Mouse (Mus musculus) liver, adult 2 months (tissue): ENCODE measurements at regions not wholly inside any gene's neighbourhood (a gene's known extent, or its start where the extent isn't known, plus 50 kb on each side); places are given as distances from the start of the nearest gene placed in this dataset.

ENCODE experiments used
- DNase-seq: peaks from one replicate; pipeline ENCODE4 v3.0.0-alpha.2; 2011; ENCODE audit warnings: low read depth, low spot score; ENCODE audit errors: extremely low read depth
- H3K27ac ChIP-seq: fragments of 200-500 bp; replicated peaks from 2 replicates; pipeline ENCODE4 v1.5.1; 2012; ENCODE audit warnings: low read depth, mild to moderate bottlenecking, control low read depth, inconsistent platforms, low read length; ENCODE audit not compliant: insufficient read depth
- H3K27me3 ChIP-seq: fragments of 200-500 bp; 2 replicates; pipeline ENCODE4 v1.6.1; 2012; ENCODE audit warnings: mild to moderate bottlenecking, moderate library complexity, low read length, inconsistent platforms; ENCODE audit not compliant: control insufficient read depth, insufficient read depth
- H3K36me3 ChIP-seq: fragments of 200-500 bp; 2 replicates; pipeline ENCODE4 v1.6.1; 2012; ENCODE audit warnings: low read length, inconsistent platforms; ENCODE audit not compliant: control insufficient read depth, insufficient read depth
- H3K4me1 ChIP-seq: fragments of 200-500 bp; 2 replicates; pipeline ENCODE4 v1.6.1; 2011; ENCODE audit warnings: low read length; ENCODE audit not compliant: control insufficient read depth, insufficient read depth
- H3K4me3 ChIP-seq: fragments of 200-500 bp; 2 replicates; pipeline ENCODE4 v1.5.1; 2011; ENCODE audit warnings: low read depth, mild to moderate bottlenecking, control low read depth, low read length, moderate library complexity; ENCODE audit not compliant: insufficient read depth
- H3K79me2 ChIP-seq: fragments of 200-500 bp; 2 replicates; pipeline ENCODE4 v1.6.1; 2012; ENCODE audit warnings: inconsistent platforms, mild to moderate bottlenecking, low read length, moderate library complexity; ENCODE audit not compliant: control insufficient read depth, insufficient read depth
- H3K9ac ChIP-seq: fragments of 200-500 bp; 2 replicates; pipeline ENCODE4 v1.6.1; 2012; ENCODE audit warnings: low read depth, mild to moderate bottlenecking, control low read depth, inconsistent platforms, low read length
- CTCF ChIP-seq: fragments of 200-500 bp; IDR thresholded peaks from 2 replicates; pipeline ENCODE4 v1.5.1; 2011; ENCODE audit warnings: low read depth, low read length, control low read depth
- POLR2A ChIP-seq: fragments of 200-500 bp; IDR thresholded peaks from 2 replicates; pipeline ENCODE4 v1.6.1; 2011; ENCODE audit warnings: low read length, control low read depth; ENCODE audit not compliant: insufficient read depth; ENCODE audit errors: extremely low read depth
- WGBS: fragments of 180-500 bp; shearing (Covaris S2); methylation state at CpG from one replicate; pipeline ENCODE4 v1.1.7; 2018; 5-methylcytosine and 5-hydroxymethylcytosine counted together

DNA sequence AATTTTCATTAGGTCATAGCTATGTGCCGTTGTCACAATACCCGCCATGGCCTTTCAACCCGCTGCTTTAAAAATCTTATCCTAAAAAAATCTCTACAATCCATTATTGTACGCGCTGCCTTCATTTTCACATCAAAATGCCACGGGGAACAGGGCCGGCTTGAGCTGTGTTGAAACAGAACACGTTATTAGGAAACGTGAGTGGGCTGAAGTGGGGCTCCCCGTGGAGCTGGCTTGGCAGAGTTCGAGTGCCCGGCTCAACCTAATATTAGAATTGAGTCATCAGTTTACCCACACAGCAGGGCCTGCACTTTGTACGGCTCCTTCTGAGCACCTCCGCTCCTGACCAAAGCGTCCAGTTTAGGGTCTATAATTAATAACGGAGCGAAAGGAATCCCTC is 163.5 kb downstream of the Twistnb start:
- Histone ChIP-seq H3K4me1 (no peaks in the 10 kb centered on the region), H3K27ac (no peak overlapping the region), H3K36me3 (no peaks in the 10 kb centered on the region), H3K4me3 (no peak overlapping the region), H3K27me3 (no peaks in the 10 kb centered on the region), H3K9ac (no peak overlapping the region), H3K79me2 (no peaks in the 10 kb centered on the region)
- no peak for DNase-seq
- no peak for TF ChIP-seq POLR2A
- no peak for TF ChIP-seq CTCF
- 82% methylated on average over 17 of the region's 17 CpGs for WGBS

DNA sequence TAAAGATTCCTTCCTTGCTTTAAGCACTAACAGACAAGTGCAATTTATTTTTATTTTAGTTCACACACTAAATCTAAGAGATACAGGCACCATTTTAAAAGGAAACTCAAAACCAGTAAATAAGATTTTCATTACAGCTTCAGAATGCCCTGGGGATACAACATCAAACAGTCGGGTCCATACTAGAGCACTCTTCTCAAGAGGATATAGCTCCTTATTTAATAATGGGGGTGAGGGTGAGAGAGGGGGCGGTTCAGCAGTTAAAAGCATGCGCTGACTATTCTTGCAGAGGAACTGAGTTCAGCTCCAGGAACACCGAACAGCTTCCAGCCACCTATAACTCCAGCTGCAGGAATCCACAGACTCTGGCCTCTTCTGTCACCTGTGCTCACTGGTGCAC is 164.2 kb downstream of the Twistnb start:
- no peaks in the 10 kb centered on the region for H3K27me3 ChIP-seq
- no peak for TF ChIP-seq POLR2A
- TF ChIP-seq CTCF: no peak
- no peak overlapping the region for H3K9ac ChIP-seq
- WGBS: 88% methylated on average over 4 of the region's 4 CpGs
- no peaks in the 10 kb centered on the region for H3K79me2 ChIP-seq
- no peaks in the 10 kb centered on the region for H3K4me1 ChIP-seq
- no peak for DNase-seq
- no peak overlapping the region for H3K27ac ChIP-seq
- H3K4me3 ChIP-seq: no peak overlapping the region
- no peaks in the 10 kb centered on the region for H3K36me3 ChIP-seq

DNA sequence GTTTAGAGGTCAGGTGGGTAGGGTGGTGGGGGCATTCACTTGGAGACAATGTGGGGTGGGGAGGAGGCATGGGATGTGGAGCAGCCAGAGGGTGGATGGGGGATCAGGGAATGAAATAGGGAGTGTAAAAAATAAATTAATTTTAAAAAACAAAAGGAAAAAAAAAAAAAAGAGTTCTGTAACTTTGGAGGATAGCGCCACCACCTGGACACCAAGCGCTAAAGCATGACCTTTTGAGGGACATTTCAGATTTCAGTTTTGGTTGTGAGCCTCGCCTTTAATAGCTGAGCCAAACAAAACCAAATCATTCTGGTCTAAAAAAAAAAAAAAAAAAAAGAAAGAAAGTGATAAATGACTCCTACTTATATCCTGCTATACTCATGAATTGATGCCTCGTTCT is 176.0 kb downstream of the Twistnb start:
- no peak for TF ChIP-seq CTCF
- no peak for TF ChIP-seq POLR2A
- no peak for DNase-seq
- Histone ChIP-seq H3K36me3 (no peaks in the 10 kb centered on the region), H3K27ac (no peak overlapping the region), H3K27me3 (no peaks in the 10 kb centered on the region), H3K4me3 (no peak overlapping the region), H3K4me1 (no peaks in the 10 kb centered on the region), H3K79me2 (no peaks in the 10 kb centered on the region), H3K9ac (no peak overlapping the region)
- 64% methylated on average over 4 of the region's 4 CpGs for WGBS

DNA sequence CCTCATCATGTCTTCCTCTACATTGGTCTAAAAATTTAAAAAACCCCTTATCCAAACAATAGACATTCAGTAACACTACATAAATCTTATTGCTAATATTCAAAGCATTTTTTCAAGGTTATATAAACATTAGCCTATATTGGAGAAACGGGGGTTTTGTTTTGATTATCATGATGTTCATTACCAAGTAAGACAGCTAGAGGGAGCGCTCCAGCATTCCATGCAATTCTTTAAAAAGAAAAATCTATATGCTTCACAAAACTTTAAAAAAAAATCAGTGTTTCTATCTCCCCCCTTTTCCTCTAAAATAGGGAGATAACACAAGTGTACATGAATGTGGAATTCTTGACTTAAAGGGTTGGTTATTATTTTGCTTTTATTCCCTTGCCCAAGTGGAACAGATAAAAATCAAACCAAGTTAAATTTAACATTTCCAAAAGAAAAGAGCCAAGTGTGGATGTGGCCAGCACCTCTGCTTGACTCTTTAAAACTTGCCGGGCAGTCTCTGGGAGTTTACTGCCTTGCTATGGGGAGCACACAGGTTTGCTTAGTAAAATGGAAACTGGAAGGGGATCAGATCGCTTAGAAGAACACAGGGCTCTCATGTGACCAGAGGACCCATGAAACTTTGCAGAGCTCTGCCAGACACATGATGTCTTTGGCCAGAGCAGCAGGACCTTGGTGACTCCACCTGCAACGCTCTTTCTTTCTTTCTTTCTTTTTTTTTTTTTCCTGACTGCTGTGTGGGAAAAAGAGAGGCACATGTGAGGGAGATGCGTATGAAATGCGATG is 178.6 kb downstream of the Twistnb start:
- Histone ChIP-seq H3K79me2 (no peaks in the 10 kb centered on the region), H3K9ac (no peak overlapping the region), H3K27ac (no peak overlapping the region), H3K4me1 (no peaks in the 10 kb centered on the region), H3K27me3 (no peaks in the 10 kb centered on the region), H3K4me3 (no peak overlapping the region), H3K36me3 (no peaks in the 10 kb centered on the region)
- DNase-seq: no peak
- 69% methylated on average over 7 of the region's 7 CpGs for whole genome bisulfite sequencing
- no peak for TF ChIP-seq CTCF
- TF ChIP-seq POLR2A: no peak

DNA sequence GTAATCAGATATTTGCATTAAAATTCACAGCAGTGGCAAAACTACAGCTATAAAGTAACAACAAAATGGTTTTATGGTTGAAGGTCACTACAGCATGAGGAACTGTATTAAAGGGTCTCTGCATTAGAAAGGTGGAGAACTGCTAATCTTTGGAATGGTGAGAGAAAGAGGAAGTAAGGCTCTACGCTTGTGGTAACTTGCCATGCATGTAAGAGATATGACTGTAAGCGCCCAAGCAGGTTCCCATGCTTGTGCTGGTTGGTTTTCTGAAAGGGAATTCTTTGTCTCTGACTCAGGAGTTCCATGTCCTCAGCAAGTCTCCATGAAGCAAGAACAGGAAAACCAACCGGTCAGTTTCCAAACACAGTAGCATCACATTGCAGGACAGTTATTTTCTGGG is 182.9 kb downstream of the Twistnb start:
- Histone ChIP-seq H3K36me3 (no peaks in the 10 kb centered on the region), H3K4me3 (no peak overlapping the region), H3K9ac (no peak overlapping the region), H3K27me3 (peaks cover 3% of the 10 kb centered on the region; the same call in 1 of the 2 replicates), H3K79me2 (no peaks in the 10 kb centered on the region), H3K4me1 (no peaks in the 10 kb centered on the region), H3K27ac (no peak overlapping the region)
- TF ChIP-seq CTCF (no peak), POLR2A (no peak)
- WGBS: 70% methylated on average over 3 of the region's 3 CpGs
- no peak for DNase-seq

DNA sequence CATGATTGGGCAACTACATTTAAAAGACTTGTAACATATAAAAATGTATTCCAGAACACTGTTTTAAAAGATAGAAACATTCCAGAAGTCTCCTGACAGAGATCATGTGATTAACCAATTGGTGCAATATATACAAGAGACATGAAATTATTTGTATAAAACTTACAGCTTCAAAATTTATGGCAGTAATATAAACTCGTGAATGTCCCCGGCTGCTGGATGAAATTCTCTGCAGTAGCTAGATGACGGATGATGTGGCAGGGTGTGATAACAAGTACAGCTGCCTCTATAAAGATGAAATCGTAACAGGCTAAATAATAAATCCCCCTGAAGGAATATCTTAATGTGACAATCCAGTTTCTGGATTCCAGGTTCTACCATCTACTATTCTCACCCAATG is 191.0 kb downstream of the Twistnb start:
- no peak overlapping the region for H3K4me3 ChIP-seq
- H3K79me2 ChIP-seq: no peaks in the 10 kb centered on the region
- no peak for TF ChIP-seq CTCF
- no peak for TF ChIP-seq POLR2A

More for the DNA sequence above, 191.0 kb downstream of the Twistnb start:
- Histone ChIP-seq H3K36me3 (no peaks in the 10 kb centered on the region), H3K27ac (no peak overlapping the region), H3K9ac (no peak overlapping the region), H3K4me1 (no peaks in the 10 kb centered on the region), H3K27me3 (no peaks in the 10 kb centered on the region)
- 78% methylated on average over 4 of the region's 4 CpGs for WGBS
- DNase-seq: no peak
